Comparison of ENCODE assay signal across 22 mouse cellular contexts in the genomic region with DNA sequence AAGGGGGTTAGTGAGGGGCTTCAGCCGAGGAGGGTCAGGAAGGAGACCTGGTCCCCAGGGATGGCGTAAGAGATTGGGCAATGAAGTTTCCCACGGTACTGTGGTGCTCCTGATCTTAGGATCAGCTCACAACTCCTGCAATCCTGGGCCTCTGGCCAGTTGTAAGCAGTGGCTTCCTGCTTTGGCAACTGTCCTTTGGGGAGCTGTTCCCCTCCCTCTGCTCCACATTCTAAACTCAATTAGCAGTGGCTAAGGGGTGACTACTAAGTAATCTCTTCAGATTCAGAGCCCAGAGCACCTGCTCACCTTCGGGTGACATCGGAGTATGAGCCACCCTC. TPM values are rescaled to one million over a fixed set of nuclear protein-coding genes. Genes with fewer than 3 reads are reported as not detected.
A peak's percentile ranks its signal among the peaks of the same experiment; 100 is the strongest.
DNase-seq lines count a peak whose midpoint lies in the region; ATAC-seq and TF ChIP-seq lines count a peak whose summit lies in the region.
"Had no signal": no experiment of that assay in that cellular context is flagged by ENCODE, and none has a peak within 500 bp of the region (broad histone marks: within the 10 kb centered on the region; RNA-seq: fewer than 3 reads in every experiment).

No protein-coding gene starts in this region.

- H3K36me3 ChIP-seq in thymus, adult 2 months (ENCODE audit: control insufficient read depth, insufficient read depth, low read length), result peaks cover 54% of the 10 kb centered on the region

- DNase-seq in adrenal gland, postnatal 14 days, result peak; percentile 49
- DNase-seq in adrenal gland, postnatal 10 days, result no peak
- no peak for DNase-seq in layer of hippocampus, adult 2 months (ENCODE audit: low spot score in 2 of 2)
- DNase-seq in layer of hippocampus, adult 9-10 months (ENCODE audit: low spot score), result no peak
- no peak for DNase-seq in thymus, adult 2 months
- no peak for DNase-seq in thymus, postnatal 0 days (ENCODE audit: low spot score)
- DNase-seq in retina, postnatal 1 day, result no peak
- DNase-seq: adrenal gland, postnatal 36 days; B cell, adult 2 months; cerebellum, postnatal 14 days; gastrocnemius, adult 2 months; gastrocnemius, postnatal 25 days had no signal

- WGBS in thymus, adult 2 months, result 82% methylated on average over 5 of the region's 5 CpGs

- TF ChIP-seq CTCF in layer of hippocampus, adult 2 months (conservative IDR thresholded peaks at IDR 0.05), result no peak
- TF ChIP-seq CTCF in thymus, adult 2 months (IDR thresholded peaks at IDR 0.05; ENCODE audit: borderline replicate concordance, control insufficient read depth, extremely low read depth, insufficient read depth, low read length, poor library complexity), result no peak

- TF ChIP-seq POLR2A in thymus, adult 2 months (IDR thresholded peaks at IDR 0.05; ENCODE audit: control insufficient read depth, extremely low read depth, insufficient read depth, low read length, poor library complexity), result no peak

- H3K27me3 ChIP-seq in thymus, adult 2 months (ENCODE audit: control insufficient read depth, insufficient read depth, low read length), result no peaks in the 10 kb centered on the region
- H3K27me3 ChIP-seq: forebrain, embryonic 13.5 days; heart, embryonic 15.5 days; hindbrain, embryonic 15.5 days had no signal

- H3K27ac ChIP-seq in layer of hippocampus, adult 2 months, result peak overlapping the region; percentile 57; the same call in 1 of the 2 replicates
- peak overlapping the region; percentile 9; the same call in 1 of the 2 replicates for H3K27ac ChIP-seq in thymus, adult 2 months (ENCODE audit: control insufficient read depth, insufficient read depth, low read length)
- H3K27ac ChIP-seq: embryonic facial prominence, embryonic 10.5 days; forebrain, embryonic 13.5 days; gastrocnemius, adult 2 months; heart, adult 2 months; heart, embryonic 15.5 days; hindbrain, embryonic 10.5 days; hindbrain, embryonic 15.5 days had no signal

- H3K4me1 ChIP-seq in thymus, adult 2 months (replicated peaks; ENCODE audit: control insufficient read depth, insufficient read depth, low read length), result peaks cover 15% of the 10 kb centered on the region
- H3K4me1 ChIP-seq: embryonic facial prominence, embryonic 10.5 days; forebrain, embryonic 13.5 days; heart, embryonic 15.5 days; hindbrain, embryonic 10.5 days; hindbrain, embryonic 15.5 days had no signal

- H3K4me3 ChIP-seq in layer of hippocampus, adult 2 months, result no peak overlapping the region
- H3K4me3 ChIP-seq in thymus, adult 2 months (ENCODE audit: control insufficient read depth, insufficient read depth, low read length), result no peak overlapping the region
- H3K4me3 ChIP-seq: embryonic facial prominence, embryonic 10.5 days; forebrain, embryonic 13.5 days; gastrocnemius, adult 2 months; heart, adult 2 months; heart, embryonic 15.5 days; hindbrain, embryonic 10.5 days; hindbrain, embryonic 15.5 days had no signal

- ATAC-seq in inflammation-experienced regulatory T-cells, adult 6 months, result no peak
- ATAC-seq: forebrain, embryonic 13.5 days had no signal

RNA-seq across cellular contexts. Expression of gene Ccdc8, which starts 17.5 kb away (rescaled TPM):
- total RNA-seq in adrenal gland, postnatal 14 days (2021), result 18.4 and 20.9 TPM in 2 replicates
- total RNA-seq in adrenal gland, postnatal 10 days (2021), result 10 to 100 TPM; 16.2 to 21.2 TPM
- 1 to 10 TPM; 1.8 to 2.2 TPM for total RNA-seq in layer of hippocampus, adult 2 months (2021)
- 1.5 and 2.0 TPM in 2 replicates for polyA plus RNA-seq in thymus, adult 2 months (2012; rRNA removed)
- 3.7 and 4.7 TPM in 2 replicates for polyA plus RNA-seq in thymus, postnatal 0 days (2015; fragmentation: Nextera tagmentation; extraction: Ambion mirVana)
- polyA plus RNA-seq in inflammation-experienced regulatory T-cells, adult 6 months (2017; shearing (Covaris generic)), result under 1 TPM in 2 of 3 experiments, not detected in 1; 0.09 to 0.15 TPM

RNA-seq across cellular contexts. Expression of gene Ppp5c, which starts 17.7 kb away (rescaled TPM):
- total RNA-seq in adrenal gland, postnatal 14 days (2021), result 90.9 and 93.2 TPM in 2 replicates
- 10 to 100 TPM; 81.5 to 90.1 TPM for total RNA-seq in adrenal gland, postnatal 10 days (2021)
- total RNA-seq in layer of hippocampus, adult 2 months (2021), result 100 to 1,000 TPM; 148 to 155 TPM
- polyA plus RNA-seq in thymus, adult 2 months (2012; rRNA removed), result 359 and 363 TPM in 2 replicates
- polyA plus RNA-seq in thymus, postnatal 0 days (2015; fragmentation: Nextera tagmentation; extraction: Ambion mirVana), result 120 TPM in 2 replicates
- 10 to 100 TPM; 55.1 to 67.1 (median 62.0) TPM for polyA plus RNA-seq in inflammation-experienced regulatory T-cells, adult 6 months (2017; shearing (Covaris generic))

RNA-seq across cellular contexts. Expression of gene Gm42372, which starts 27.1 kb away (rescaled TPM):
- 1.3 and 1.6 TPM in 2 replicates for total RNA-seq in adrenal gland, postnatal 14 days (2021)
- 1 to 10 TPM; 1.3 to 1.8 TPM for total RNA-seq in adrenal gland, postnatal 10 days (2021)
- total RNA-seq in layer of hippocampus, adult 2 months (2021), result 10 to 100 TPM; 52.3 to 55.5 TPM
- polyA plus RNA-seq in thymus, adult 2 months (2012; rRNA removed), result 2.3 TPM in 2 replicates
- 0.33 and 0.49 TPM in 2 replicates for polyA plus RNA-seq in thymus, postnatal 0 days (2015; fragmentation: Nextera tagmentation; extraction: Ambion mirVana)
- polyA plus RNA-seq in inflammation-experienced regulatory T-cells, adult 6 months (2017; shearing (Covaris generic)), result 1 to 10 TPM; 3.7 to 5.7 (median 5.2) TPM
- total RNA-seq: gastrocnemius, adult 2 months; gastrocnemius, postnatal 25 days; heart, adult 2 months; heart, postnatal 25 days had no signal
- polyA plus RNA-seq: G1E; heart, adult 2 months had no signal

RNA-seq across cellular contexts. Expression of gene Pnmal1, which starts 50.5 kb away (rescaled TPM):
- 4.6 and 5.6 TPM in 2 replicates for total RNA-seq in adrenal gland, postnatal 14 days (2021)
- total RNA-seq in adrenal gland, postnatal 10 days (2021), result 1 to 10 TPM; 4.5 to 5.1 TPM
- 100 to 1,000 TPM; 103 to 121 TPM for total RNA-seq in layer of hippocampus, adult 2 months (2021)
- not detected in 2 replicates for polyA plus RNA-seq in thymus, adult 2 months (2012; rRNA removed)
- polyA plus RNA-seq in thymus, postnatal 0 days (2015; fragmentation: Nextera tagmentation; extraction: Ambion mirVana), result 0.04 TPM in 2 replicates
- not detected for polyA plus RNA-seq in inflammation-experienced regulatory T-cells, adult 6 months (2017; shearing (Covaris generic))
- total RNA-seq: gastrocnemius, adult 2 months; gastrocnemius, postnatal 25 days; heart, postnatal 25 days had no signal
- polyA plus RNA-seq: CD4-positive, CD25-positive, alpha-beta regulatory T cell, adult 4 months had no signal

RNA-seq across cellular contexts. Expression of gene Hif3a, which starts 52.2 kb away (rescaled TPM):
- total RNA-seq in adrenal gland, postnatal 14 days (2021), result 5.3 and 7.8 TPM in 2 replicates
- 1 to 10 TPM; 4.9 to 6.7 TPM for total RNA-seq in adrenal gland, postnatal 10 days (2021)
- total RNA-seq in layer of hippocampus, adult 2 months (2021), result 10 to 100 TPM; 16.0 to 16.6 TPM
- 2.8 and 8.9 TPM in 2 replicates for polyA plus RNA-seq in thymus, adult 2 months (2012; rRNA removed)
- polyA plus RNA-seq in thymus, postnatal 0 days (2015; fragmentation: Nextera tagmentation; extraction: Ambion mirVana), result 1.5 and 2.4 TPM in 2 replicates
- polyA plus RNA-seq in inflammation-experienced regulatory T-cells, adult 6 months (2017; shearing (Covaris generic)), result under 1 TPM in 2 of 3 experiments, not detected in 1; 0.42 to 0.47 TPM

Comparison
In these comparisons a context has a peak if more than half of its experiments do, and no peak if none do; other contexts are left out.
1. RNA of gene Gm42372, which starts 27.1 kb away (total RNA-seq): 52.3 to 55.5 TPM in layer of hippocampus, adult 2 months; 1.3 to 1.8 TPM in adrenal gland, postnatal 10 days and 1.3 to 1.6 TPM in adrenal gland, postnatal 14 days; every median in the first group is over 10 times any median in the second.